Mouse (Mus musculus): ENCODE data around the gene Camkk2. TPM values are rescaled to one million over a fixed set of nuclear protein-coding genes. Genes with fewer than 3 reads are reported as not detected.

The Camkk2 gene
- polyA plus RNA-seq (2014; fragmentation: Illumina TruSeq; extraction: RNeasy Lipid Tissue Mini Kit (QIAGEN cat#74804); ENCODE audit: low read depth, low replicate concordance): 4.8 TPM

GRCm38 (mm10) chr5:122779277-122779834 lies at the start of gene Camkk2:
Camkk2 (minus strand) TSS chr5:122779409.

GRCm38 (mm10) chr5:122820777-122821523 lies 41.7 kb upstream of the Camkk2 start, which contains the start of gene Anapc5:
Anapc5 (minus strand) TSS chr5:122821339.

GRCm38 (mm10) chr5:122707276-122708181 lies 71.7 kb downstream of the Camkk2 start, which contains the start of gene P2rx4:
P2rx4 (plus strand) TSS chr5:122707544.

Other genes with a start within 250 kb of the Camkk2 start
- 35.2 TPM for gene Ift81, start 164.9 kb downstream of the Camkk2 start, polyA plus RNA-seq (2014; fragmentation: Illumina TruSeq; extraction: RNeasy Lipid Tissue Mini Kit (QIAGEN cat#74804); ENCODE audit: low read depth, low replicate concordance)
- 1.2 TPM for gene P2rx7, start 135.5 kb downstream of the Camkk2 start, polyA plus RNA-seq (2014; fragmentation: Illumina TruSeq; extraction: RNeasy Lipid Tissue Mini Kit (QIAGEN cat#74804); ENCODE audit: low read depth, low replicate concordance)
- 12.5 TPM for gene P2rx4, start 71.9 kb downstream of the Camkk2 start, polyA plus RNA-seq (2014; fragmentation: Illumina TruSeq; extraction: RNeasy Lipid Tissue Mini Kit (QIAGEN cat#74804); ENCODE audit: low read depth, low replicate concordance)
- 228 TPM for gene Anapc5, start 41.9 kb upstream of the Camkk2 start, polyA plus RNA-seq (2014; fragmentation: Illumina TruSeq; extraction: RNeasy Lipid Tissue Mini Kit (QIAGEN cat#74804); ENCODE audit: low read depth, low replicate concordance)
- gene Rnf34, start 70.6 kb upstream of the Camkk2 start, polyA plus RNA-seq (2014; fragmentation: Illumina TruSeq; extraction: RNeasy Lipid Tissue Mini Kit (QIAGEN cat#74804); ENCODE audit: low read depth, low replicate concordance): 12.5 TPM
- gene Kdm2b, start 210.4 kb upstream of the Camkk2 start, polyA plus RNA-seq (2014; fragmentation: Illumina TruSeq; extraction: RNeasy Lipid Tissue Mini Kit (QIAGEN cat#74804); ENCODE audit: low read depth, low replicate concordance): 15.8 TPM
- 2.4 TPM for gene Orai1, start 235.7 kb upstream of the Camkk2 start, polyA plus RNA-seq (2014; fragmentation: Illumina TruSeq; extraction: RNeasy Lipid Tissue Mini Kit (QIAGEN cat#74804); ENCODE audit: low read depth, low replicate concordance)

Data from kidney, adult 10 weeks (tissue).